Mouse (Mus musculus): ENCODE measurements around the gene Foxp1. TPM values are rescaled to one million over a fixed set of nuclear protein-coding genes. Genes with fewer than 3 reads are reported as not detected.
A peak's percentile ranks its signal among the peaks of the same experiment; 100 is the strongest.

The Foxp1 gene
- polyA plus RNA-seq, 1 experiment from 2014 or later = 57.8 TPM

GRCm38 (mm10) chr6:99160348-99160693 lies 362.2 kb downstream of the Foxp1 start:
- Histone ChIP-seq H3K36me3 (replicated peaks) (no peaks in the 10 kb centered on the region), H3K27me3 (ENCODE audit: poor library complexity, severe bottlenecking) (no peaks in the 10 kb centered on the region), H3K4me1 (peaks cover 33% of the 10 kb centered on the region), H3K27ac (peak overlapping the region; percentile 75; the same call in 1 of the 2 replicates), H3K9me3 (no peaks in the 10 kb centered on the region), H3K4me3 (no peak overlapping the region)
- WGBS = 73% methylated on average over 9 of the region's 9 CpGs
- DNase-seq (ENCODE audit: extremely low spot score, low spot score) = peak; percentile 17

DNA sequence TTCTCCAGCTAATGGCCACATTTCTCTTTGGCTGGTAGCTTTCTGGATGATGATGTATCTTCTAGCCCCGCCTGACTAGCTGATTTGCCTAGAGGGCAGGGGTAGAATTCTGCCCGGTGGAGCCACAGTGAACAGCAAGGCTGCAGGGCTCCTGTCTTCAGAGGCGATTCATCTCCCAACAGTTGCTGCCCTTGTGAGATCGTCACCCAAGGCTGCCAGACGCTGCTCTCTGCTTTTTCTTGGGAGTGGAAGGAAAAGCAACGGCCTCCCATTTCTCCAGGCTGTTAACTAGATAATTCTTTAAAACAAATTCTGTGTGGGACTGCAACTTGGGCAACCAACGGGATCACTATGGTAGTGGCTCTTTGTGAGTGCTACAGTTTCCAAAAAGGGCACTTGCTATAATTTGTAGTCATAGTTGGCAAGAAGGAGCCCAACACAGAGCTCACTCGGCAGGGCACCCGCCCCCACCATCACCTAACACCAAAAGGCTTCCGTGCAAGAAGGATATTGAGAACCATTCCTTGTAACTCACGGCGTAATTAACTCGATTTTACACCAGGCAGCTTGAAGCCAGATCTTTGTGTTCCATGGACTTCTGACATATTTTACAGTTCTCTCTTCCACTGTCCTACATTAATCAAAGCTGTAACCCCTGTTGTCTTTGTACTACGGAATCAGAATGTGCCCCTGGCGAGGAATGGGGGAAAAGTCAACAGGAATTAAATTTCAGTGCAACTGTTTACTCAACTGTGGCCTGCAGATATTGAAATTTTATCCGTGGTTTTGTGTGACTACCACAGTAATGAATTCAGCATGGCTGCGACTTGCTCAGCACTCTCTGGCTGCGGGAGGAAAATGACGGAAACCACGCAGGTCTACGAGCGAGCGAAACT lies 362.8 kb downstream of the Foxp1 start:
- Histone ChIP-seq H3K36me3 (replicated peaks) (no peaks in the 10 kb centered on the region), H3K27me3 (ENCODE audit: poor library complexity, severe bottlenecking) (no peaks in the 10 kb centered on the region), H3K9me3 (no peaks in the 10 kb centered on the region), H3K4me1 (peaks cover 36% of the 10 kb centered on the region), H3K27ac (peak overlapping the region; percentile 75), H3K4me3 (no peak overlapping the region)
- peak; percentile 26 for DNase-seq (ENCODE audit: extremely low spot score, low spot score)
- 67% methylated on average over 23 of the region's 23 CpGs for WGBS

DNA sequence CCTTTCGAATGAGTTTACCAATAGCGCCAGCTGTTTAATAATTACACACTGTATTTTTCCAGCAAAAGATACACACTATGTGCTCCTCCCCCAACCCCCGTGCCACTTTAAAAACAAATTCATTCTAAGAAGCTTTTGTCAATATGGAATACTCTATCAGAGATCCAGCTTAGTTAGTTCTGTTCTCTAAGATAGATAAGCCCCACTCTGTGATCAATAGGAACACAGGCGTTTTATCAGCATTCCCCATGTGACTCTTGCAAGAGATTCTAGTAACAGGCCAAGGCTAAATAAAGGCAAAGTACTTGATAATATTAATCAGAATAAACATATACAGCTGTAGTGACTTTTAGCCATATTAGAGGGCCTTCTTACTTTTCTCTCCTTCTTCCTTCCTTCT lies 368.8 kb downstream of the Foxp1 start:
- no peaks in the 10 kb centered on the region for H3K36me3 ChIP-seq (replicated peaks)
- DNase-seq (ENCODE audit: extremely low spot score, low spot score) = no peak
- H3K9me3 ChIP-seq = no peaks in the 10 kb centered on the region
- H3K4me3 ChIP-seq = no peak overlapping the region
- WGBS = 90% methylated on average over 4 of the region's 4 CpGs
- no peak overlapping the region for H3K27ac ChIP-seq
- H3K4me1 ChIP-seq = peaks cover 14% of the 10 kb centered on the region
- no peaks in the 10 kb centered on the region for H3K27me3 ChIP-seq (ENCODE audit: poor library complexity, severe bottlenecking)

DNA sequence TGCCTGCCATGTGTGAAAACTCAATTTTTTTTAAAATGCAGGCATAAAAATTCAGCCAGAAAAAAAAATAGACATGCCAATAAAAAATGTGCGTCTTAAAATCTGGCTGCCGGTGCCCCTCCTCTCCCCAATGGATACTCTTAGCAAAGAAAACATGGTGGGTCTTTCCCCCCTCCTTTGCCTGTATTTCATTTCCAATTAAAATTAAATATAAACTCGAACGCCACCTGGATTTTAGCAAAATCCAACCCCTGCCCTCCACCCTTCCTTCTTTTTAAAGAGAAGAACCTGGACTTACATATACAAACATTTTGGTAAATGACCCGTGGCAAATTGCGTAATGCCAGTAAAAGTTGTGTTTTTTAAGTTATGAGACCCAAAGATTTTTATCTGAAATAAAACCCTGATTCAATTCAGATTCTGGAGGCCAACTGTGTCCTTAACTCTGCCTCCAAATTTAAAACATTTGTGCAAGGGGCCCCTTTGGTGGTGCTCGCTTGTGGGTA lies 376.1 kb downstream of the Foxp1 start:
- H3K27ac ChIP-seq = no peak overlapping the region
- H3K27me3 ChIP-seq (ENCODE audit: poor library complexity, severe bottlenecking) = no peaks in the 10 kb centered on the region
- no peaks in the 10 kb centered on the region for H3K36me3 ChIP-seq (replicated peaks)
- no peak for DNase-seq (ENCODE audit: extremely low spot score, low spot score)
- no peak overlapping the region for H3K4me3 ChIP-seq
- no peaks in the 10 kb centered on the region for H3K9me3 ChIP-seq
- H3K4me1 ChIP-seq = peaks cover 6% of the 10 kb centered on the region
- 81% methylated on average over 7 of the region's 7 CpGs for WGBS

- Histone ChIP-seq H3K4me1 (peaks cover 9% of the 10 kb centered on the region), H3K27me3 (ENCODE audit: poor library complexity, severe bottlenecking) (no peaks in the 10 kb centered on the region), H3K4me3 (no peak overlapping the region), H3K27ac (no peak overlapping the region), H3K36me3 (replicated peaks) (no peaks in the 10 kb centered on the region), H3K9me3 (no peaks in the 10 kb centered on the region)
- WGBS = 90% methylated on average over 7 of the region's 7 CpGs
- no peak for DNase-seq (ENCODE audit: extremely low spot score, low spot score)
Measured at GRCm38 (mm10) chr6:99145033-99145432, 377.5 kb downstream of the Foxp1 start.

GRCm38 (mm10) chr6:99143756-99144036 lies 378.8 kb downstream of the Foxp1 start:
- H3K36me3 ChIP-seq (replicated peaks) = no peaks in the 10 kb centered on the region
- WGBS = 87% methylated on average over 4 of the region's 4 CpGs
- no peak overlapping the region for H3K27ac ChIP-seq
- H3K27me3 ChIP-seq (ENCODE audit: poor library complexity, severe bottlenecking) = no peaks in the 10 kb centered on the region
- H3K4me3 ChIP-seq = no peak overlapping the region
- no peak for DNase-seq (ENCODE audit: extremely low spot score, low spot score)
- no peaks in the 10 kb centered on the region for H3K9me3 ChIP-seq
- peaks cover 9% of the 10 kb centered on the region for H3K4me1 ChIP-seq

GRCm38 (mm10) chr6:99142900-99143755 lies 379.4 kb downstream of the Foxp1 start:
- WGBS = 78% methylated on average over 10 of the region's 10 CpGs
- H3K9me3 ChIP-seq = no peaks in the 10 kb centered on the region
- H3K4me1 ChIP-seq = peaks cover 12% of the 10 kb centered on the region
- no peaks in the 10 kb centered on the region for H3K27me3 ChIP-seq (ENCODE audit: poor library complexity, severe bottlenecking)
- H3K36me3 ChIP-seq (replicated peaks) = no peaks in the 10 kb centered on the region
- H3K4me3 ChIP-seq = no peak overlapping the region
- DNase-seq (ENCODE audit: extremely low spot score, low spot score) = no peak
- H3K27ac ChIP-seq = no peak overlapping the region

DNA sequence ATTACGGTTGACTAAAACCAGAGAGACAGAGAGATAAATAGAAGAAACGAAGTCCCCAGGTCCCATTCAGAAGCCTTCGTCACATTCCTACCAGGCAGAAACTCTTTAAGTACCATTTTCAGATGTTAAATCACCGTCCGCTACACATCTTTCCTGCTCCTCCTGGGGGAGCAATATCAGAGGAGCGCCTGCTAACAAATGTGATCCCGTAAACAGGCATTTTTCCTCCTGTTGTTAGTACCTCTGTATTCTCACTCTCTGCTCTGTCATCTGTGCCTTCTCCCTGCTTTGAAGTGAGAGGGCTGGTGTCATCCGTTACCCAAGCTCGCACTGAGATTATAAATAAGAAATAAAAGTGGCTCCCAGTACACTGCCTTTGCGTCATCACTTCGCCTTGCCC lies 384.5 kb downstream of the Foxp1 start:
- Histone ChIP-seq H3K27me3 (ENCODE audit: poor library complexity, severe bottlenecking) (no peaks in the 10 kb centered on the region), H3K4me3 (no peak overlapping the region), H3K36me3 (replicated peaks) (no peaks in the 10 kb centered on the region), H3K27ac (no peak overlapping the region), H3K9me3 (no peaks in the 10 kb centered on the region), H3K4me1 (peaks cover 45% of the 10 kb centered on the region)
- no peak for DNase-seq (ENCODE audit: extremely low spot score, low spot score)
- 66% methylated on average over 11 of the region's 11 CpGs for WGBS

GRCm38 (mm10) chr6:99137071-99137470 lies 385.4 kb downstream of the Foxp1 start:
- 86% methylated on average over 11 of the region's 11 CpGs for WGBS
- H3K36me3 ChIP-seq (replicated peaks) = no peaks in the 10 kb centered on the region
- H3K4me3 ChIP-seq = no peak overlapping the region
- DNase-seq (ENCODE audit: extremely low spot score, low spot score) = no peak
- no peaks in the 10 kb centered on the region for H3K27me3 ChIP-seq (ENCODE audit: poor library complexity, severe bottlenecking)
- no peaks in the 10 kb centered on the region for H3K9me3 ChIP-seq
- no peak overlapping the region for H3K27ac ChIP-seq
- peaks cover 45% of the 10 kb centered on the region for H3K4me1 ChIP-seq

DNA sequence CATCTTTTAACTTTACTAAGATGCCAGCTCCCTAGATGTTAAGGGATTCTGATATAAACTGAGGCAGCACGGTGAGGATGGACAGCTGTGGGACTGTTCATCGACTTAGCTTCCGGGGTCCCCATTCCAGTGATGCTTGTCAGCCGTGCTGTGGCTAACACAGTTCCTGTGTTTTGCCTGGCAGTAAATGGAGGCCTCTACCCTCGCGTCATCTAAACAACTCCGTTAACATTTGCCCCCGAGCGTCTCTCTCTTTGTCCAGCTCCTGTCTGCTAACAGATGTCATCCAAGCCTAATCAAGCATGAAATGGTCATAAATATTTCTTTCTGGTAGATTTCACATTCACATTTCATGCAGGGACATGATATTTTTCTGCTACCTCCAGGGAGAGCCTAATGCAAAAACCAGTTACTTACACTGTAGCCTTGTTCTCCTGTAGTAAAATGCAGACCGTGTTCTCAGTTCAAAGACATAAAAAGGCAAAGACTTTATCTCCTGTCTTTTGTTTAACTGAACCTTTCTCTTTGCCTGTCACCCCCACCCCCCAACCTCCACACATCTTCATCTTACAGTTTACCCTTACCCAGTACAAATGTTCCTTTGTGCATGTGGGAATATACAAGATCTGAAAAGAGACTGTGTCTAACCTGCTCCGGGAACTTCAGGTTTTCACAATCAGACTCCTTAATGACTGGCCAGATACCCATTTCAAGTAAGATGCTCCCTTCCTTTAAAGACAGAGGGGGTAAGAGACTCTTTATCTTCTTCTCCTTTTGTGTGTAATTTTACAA lies 386.4 kb downstream of the Foxp1 start:
- Histone ChIP-seq H3K4me1 (peaks cover 52% of the 10 kb centered on the region), H3K9me3 (no peaks in the 10 kb centered on the region), H3K4me3 (no peak overlapping the region), H3K27ac (peak overlapping the region; percentile 69; the same call in 1 of the 2 replicates), H3K27me3 (ENCODE audit: poor library complexity, severe bottlenecking) (no peaks in the 10 kb centered on the region), H3K36me3 (replicated peaks) (no peaks in the 10 kb centered on the region)
- DNase-seq (ENCODE audit: extremely low spot score, low spot score) = peak; percentile 35
- 26% methylated on average over 11 of the region's 11 CpGs for WGBS

DNA sequence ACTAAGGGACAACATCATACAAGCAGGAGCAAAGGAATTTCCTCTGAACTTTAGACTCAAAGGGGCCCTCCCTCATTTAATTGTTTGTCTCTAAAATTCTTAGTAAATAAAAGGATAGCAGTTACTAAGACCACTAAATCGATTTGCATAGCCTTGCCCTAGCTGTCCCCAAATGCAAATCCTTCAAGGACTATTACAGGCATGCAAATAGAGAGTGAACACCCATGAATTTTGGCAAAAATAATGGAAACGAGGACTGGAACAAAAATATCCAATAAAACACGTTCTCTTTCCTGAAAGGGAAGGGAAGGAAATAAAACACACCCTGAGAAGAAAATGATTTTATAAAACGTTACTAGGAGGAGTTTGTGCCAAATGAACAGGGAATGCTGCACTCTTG lies 390.7 kb downstream of the Foxp1 start:
- Histone ChIP-seq H3K9me3 (no peaks in the 10 kb centered on the region), H3K4me1 (peaks cover 42% of the 10 kb centered on the region), H3K27me3 (ENCODE audit: poor library complexity, severe bottlenecking) (no peaks in the 10 kb centered on the region), H3K4me3 (no peak overlapping the region), H3K27ac (0 out of 2 replicates have a peak overlapping the region, but pooled peaks have one; percentile 78), H3K36me3 (replicated peaks) (no peaks in the 10 kb centered on the region)
- no peak for DNase-seq (ENCODE audit: extremely low spot score, low spot score)
- WGBS = 76% methylated on average over 4 of the region's 4 CpGs

GRCm38 (mm10) chr6:99130758-99131410 lies 391.6 kb downstream of the Foxp1 start:
- H3K9me3 ChIP-seq = no peaks in the 10 kb centered on the region
- H3K27ac ChIP-seq = peak overlapping the region; percentile 78
- H3K4me1 ChIP-seq = peaks cover 33% of the 10 kb centered on the region
- H3K36me3 ChIP-seq (replicated peaks) = no peaks in the 10 kb centered on the region
- WGBS = 66% methylated on average over 10 of the region's 10 CpGs
- H3K4me3 ChIP-seq = no peak overlapping the region
- no peak for DNase-seq (ENCODE audit: extremely low spot score, low spot score)
- H3K27me3 ChIP-seq (ENCODE audit: poor library complexity, severe bottlenecking) = no peaks in the 10 kb centered on the region

Data from forebrain, embryonic 10.5 days (tissue).